Mouse (Mus musculus) liver, postnatal 0 days (tissue): ENCODE measurements around the gene Gm49721.
"Not testable (repeated sequence)": the region's sequence is repeated elsewhere in the genome, so short reads cannot be mapped to it uniquely, and the experiment has no call there.

Source experiments
- CTCF ChIP-seq: sonication (generic); IDR thresholded peaks from 2 replicates; pipeline ENCODE4 v1.5.1; 2016; ENCODE audit warnings: antibody characterized with exemption, low read depth
- EP300 ChIP-seq: IDR thresholded peaks from 2 replicates; pipeline ENCODE4 v1.6.1; 2016; ENCODE audit warnings: antibody characterized with exemption, low read depth, mild to moderate bottlenecking

- TF ChIP-seq EP300: not testable (repeated sequence)
- TF ChIP-seq CTCF: peak; percentile 62
Measured at GRCm38 (mm10) chr17:6965364-6965763, 13.3 kb upstream of the Gm49721 start.
